Mouse (Mus musculus) embryonic stem cell, embryonic (primary cell): Measurements from ENCODE around the gene Olfr1333.
"Not testable (repeated sequence)": the region's sequence is repeated elsewhere in the genome, so short reads cannot be mapped to it uniquely, and the experiment has no call there.

Source experiments
- CTCF ChIA-PET, 4 experiments: fragments of 300-600 bp in 2 of 4; fragments of 350-600 bp in 2 of 4; sonication (Branson Sonifier 250); formaldehyde crosslinking; loops; one replicate each; lab custom pipeline; 2022; ENCODE audit warnings: inconsistent platforms in 2 of 4; lab: Charles Lee
- POLR2A ChIA-PET, 4 experiments: fragments of 300-600 bp in 2 of 4; fragments of 350-600 bp in 2 of 4; sonication (Branson Sonifier 250); formaldehyde crosslinking; loops; one replicate each; lab custom pipeline; 2022; ENCODE audit warnings: antibody characterized with exemption in 4 of 4, inconsistent platforms in 1 of 4; lab: Charles Lee

Gene Olfr1333

DNA sequence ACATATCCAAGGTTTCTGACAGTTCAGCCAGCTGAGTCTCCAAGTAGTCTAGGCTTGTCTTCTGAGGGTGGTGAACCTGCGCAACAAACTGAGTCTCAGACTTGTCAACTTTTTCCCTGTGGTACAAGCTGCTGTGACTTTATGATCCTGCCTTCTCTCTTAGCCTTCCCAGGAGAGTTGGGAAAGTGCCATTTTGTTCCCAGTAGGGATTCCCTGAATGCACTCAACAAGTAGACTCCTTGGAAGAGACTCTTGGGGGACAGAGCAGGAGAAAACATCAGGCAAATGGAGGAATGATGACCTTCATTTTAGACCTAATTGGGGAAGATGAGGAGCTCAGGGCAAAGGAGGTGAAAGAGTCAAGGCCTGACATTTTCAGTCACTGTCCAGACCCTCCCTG is at the start of gene Olfr1333:
Olfr1333 (minus strand) TSS at position 101 of the 400 bp plus-strand sequence.
- ChIA-PET POLR2A (no interaction called here), CTCF (no interaction called here)

DNA sequence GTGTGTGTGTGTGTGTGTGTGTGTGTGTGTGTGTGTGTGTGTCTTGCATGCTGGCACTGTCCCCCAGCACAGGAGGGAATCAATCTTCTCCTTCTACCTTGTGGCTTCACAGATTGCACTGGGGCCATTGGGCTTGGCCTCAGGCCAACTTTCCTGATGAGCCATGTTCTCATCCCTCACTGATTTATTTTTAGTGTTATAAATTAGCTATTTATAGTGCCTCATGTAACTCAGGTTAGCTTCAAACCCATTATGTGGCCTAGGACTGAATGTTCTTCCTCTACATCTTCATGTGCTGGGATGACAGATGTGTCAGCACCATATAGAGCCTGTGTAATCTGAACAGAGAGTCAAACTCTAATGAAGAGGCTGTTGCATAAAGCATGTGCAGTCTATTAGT is 31.5 kb upstream of the Olfr1333 start:
- CTCF ChIA-PET = no interaction called here
- POLR2A ChIA-PET = interaction anchor here in 1 of 4 experiments (0.7 kb wide), 1 partner anchor 173 kb away, joined by 4 read pairs; no protein-coding TSS in a partner anchor

GRCm38 (mm10) chr4:118864349-118864748 is 28.3 kb upstream of the Olfr1333 start, which contains the start of gene Olfr1331:
TSS of gene Olfr1331 (plus strand) at chr4:118864649.
- ChIA-PET POLR2A (no interaction called here), CTCF (no interaction called here)

DNA sequence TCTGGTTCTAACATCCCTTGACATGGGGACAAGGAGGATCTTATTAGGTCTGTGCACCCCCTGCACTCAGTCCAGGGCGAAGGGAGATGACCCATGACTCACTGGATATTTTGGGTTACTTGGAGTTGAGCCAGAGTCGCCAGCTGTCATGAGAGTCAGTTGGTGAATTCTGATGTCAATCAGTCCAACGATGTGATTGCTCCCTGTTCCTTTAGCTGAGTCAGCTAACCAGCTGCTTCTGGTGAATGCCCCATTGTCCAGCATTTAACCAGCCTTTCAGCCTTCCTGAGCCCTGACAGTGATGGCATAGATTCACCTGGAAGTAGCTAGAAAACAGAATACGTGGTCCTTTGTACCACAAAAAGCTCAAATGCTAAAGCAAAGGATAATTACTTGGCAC is 26.6 kb upstream of the Olfr1333 start:
- CTCF ChIA-PET = no interaction called here
- POLR2A ChIA-PET = no interaction called here

- ChIA-PET POLR2A (no interaction called here), CTCF (no interaction called here)
Observed at GRCm38 (mm10) chr4:118861791-118862190, 25.7 kb upstream of the Olfr1333 start.

DNA sequence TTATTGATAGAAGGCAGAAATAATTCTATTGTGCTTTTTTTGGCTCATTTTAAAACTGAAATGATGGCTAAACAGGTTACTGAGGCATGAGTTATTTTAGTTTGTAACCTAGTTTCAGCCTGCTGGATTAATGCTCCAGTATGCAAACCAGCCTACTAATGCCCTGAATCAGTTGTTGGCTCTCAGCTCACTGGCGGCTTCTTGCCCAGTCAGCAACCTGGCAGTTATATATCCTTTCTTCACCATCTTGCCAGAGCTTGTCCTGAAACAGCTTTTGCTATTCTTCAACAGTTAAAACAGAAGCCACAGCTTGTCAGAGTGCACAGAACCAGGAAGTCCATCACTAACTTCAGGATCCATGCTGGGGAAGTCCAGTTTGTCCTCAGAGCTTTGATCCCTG is 17.2 kb downstream of the Olfr1333 start:
- CTCF ChIA-PET = no interaction called here
- POLR2A ChIA-PET = no interaction called here

GRCm38 (mm10) chr4:118809844-118810243 is 26.2 kb downstream of the Olfr1333 start, which contains the start of gene Olfr1335:
TSS of gene Olfr1335 (minus strand) at chr4:118809944.
- POLR2A ChIA-PET = no interaction called here

DNA sequence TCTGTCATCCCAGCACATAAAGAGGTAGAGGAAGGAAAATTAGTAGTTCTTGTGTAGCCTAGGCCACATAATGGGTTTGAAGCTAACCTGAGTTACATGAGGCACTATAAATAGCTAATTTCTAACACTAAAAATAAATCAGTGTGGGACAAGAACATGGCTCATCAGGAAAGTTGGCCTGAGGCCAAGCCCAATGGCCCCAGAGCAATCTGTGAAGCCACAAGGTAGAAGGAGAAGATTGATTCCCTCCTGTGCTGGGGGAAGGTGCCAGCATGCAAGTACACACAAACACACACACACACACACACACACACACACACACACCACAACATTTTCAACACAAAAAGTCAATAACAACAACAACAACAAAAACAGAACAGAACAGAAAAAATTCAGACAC is 43.3 kb downstream of the Olfr1333 start:
- CTCF ChIA-PET = interaction anchor here in 1 of 4 experiments (0.7 kb wide), 1 partner anchor 74 kb away, joined by 5 read pairs; no protein-coding TSS in a partner anchor
- POLR2A ChIA-PET = not testable (repeated sequence)

More at GRCm38 (mm10) chr4:118809844-118810243, 26.2 kb downstream of the Olfr1333 start, which contains the start of gene Olfr1335:
- CTCF ChIA-PET = interaction anchor here in 1 of 4 experiments (0.5 kb wide), 1 partner anchor 888 kb away, joined by 3 read pairs; no protein-coding TSS in a partner anchor

- POLR2A ChIA-PET = no interaction called here
Observed at GRCm38 (mm10) chr4:118782486-118782885, 53.6 kb downstream of the Olfr1333 start, which contains the start of gene Olfr1337. TSS of gene Olfr1337 (minus strand) at chr4:118782586.

More at GRCm38 (mm10) chr4:118782486-118782885, 53.6 kb downstream of the Olfr1333 start, which contains the start of gene Olfr1337:
- CTCF ChIA-PET = no interaction called here
